Mouse (Mus musculus) cerebellum, adult 8-10 months (tissue): ENCODE data around the gene Ncl.
"Not testable (repeated sequence)": the region's sequence is repeated elsewhere in the genome, so short reads cannot be mapped to it uniquely, and the experiment has no call there.

Experiments
- DNase-seq: peaks from one replicate; pipeline ENCODE4 v3.0.0; 2022

The Ncl gene

GRCm38 (mm10) chr1:86358229-86358905 lies 833 bp downstream of the Ncl start:
- peak; percentile 16 for DNase-seq

- no peak for DNase-seq
These were observed 5.0 kb downstream of the Ncl start for GRCm38 (mm10) chr1:86354186-86354585.

GRCm38 (mm10) chr1:86350576-86350975 lies 8.6 kb downstream of the Ncl start:
- no peak for DNase-seq

- no peak for DNase-seq
These were observed 9.5 kb downstream of the Ncl start for GRCm38 (mm10) chr1:86349696-86350095.

- DNase-seq = no peak
These were observed 10.0 kb downstream of the Ncl start for GRCm38 (mm10) chr1:86349201-86349600.

- DNase-seq = no peak
These were observed 10.4 kb downstream of the Ncl start for GRCm38 (mm10) chr1:86348801-86349200.

GRCm38 (mm10) chr1:86348083-86348482 lies 11.1 kb downstream of the Ncl start:
- DNase-seq = no peak

- no peak for DNase-seq
These were observed 11.5 kb downstream of the Ncl start for GRCm38 (mm10) chr1:86347716-86348045.

- DNase-seq = no peak
These were observed 12.1 kb downstream of the Ncl start for GRCm38 (mm10) chr1:86346851-86347715.

- DNase-seq = no peak
These were observed 13.2 kb downstream of the Ncl start for GRCm38 (mm10) chr1:86345956-86346355.

GRCm38 (mm10) chr1:86345069-86345468 lies 14.1 kb downstream of the Ncl start:
- DNase-seq = no peak

- DNase-seq = no peak
These were observed 15.0 kb downstream of the Ncl start for GRCm38 (mm10) chr1:86343969-86344861.

- no peak for DNase-seq
These were observed 16.0 kb downstream of the Ncl start for GRCm38 (mm10) chr1:86343087-86343645.

- DNase-seq = no peak
These were observed 16.8 kb downstream of the Ncl start for GRCm38 (mm10) chr1:86342371-86342770.

- not testable (repeated sequence) for DNase-seq
These were observed 18.1 kb downstream of the Ncl start for GRCm38 (mm10) chr1:86341096-86341495.

- peak; percentile 88 for DNase-seq
These were observed 19.9 kb downstream of the Ncl start for GRCm38 (mm10) chr1:86339156-86339812.

- no peak for DNase-seq
These were observed 22.9 kb downstream of the Ncl start for GRCm38 (mm10) chr1:86336330-86336729.

GRCm38 (mm10) chr1:86320822-86321413 lies 38.3 kb downstream of the Ncl start:
- no peak for DNase-seq

- DNase-seq = no peak
These were observed 45.5 kb downstream of the Ncl start for GRCm38 (mm10) chr1:86313772-86314125.

- no peak for DNase-seq
These were observed 46.0 kb downstream of the Ncl start for GRCm38 (mm10) chr1:86313096-86313771.

- no peak for DNase-seq
These were observed 46.9 kb downstream of the Ncl start for GRCm38 (mm10) chr1:86312269-86312668.
